Mouse (Mus musculus): ENCODE measurements around the gene Lin28b. TPM values are rescaled to one million over a fixed set of nuclear protein-coding genes. Genes with fewer than 3 reads are reported as not detected.

The Lin28b gene
- polyA plus RNA-seq, 1 experiment from 2014 or later, result 9.1 TPM

GRCm38 (mm10) chr10:45472431-45473142 lies 13.6 kb downstream of the Lin28b start:
- no peak for ATAC-seq (ENCODE audit: low FRiP score)
- Histone ChIP-seq H3K27me3 (ENCODE audit: control insufficient read depth, insufficient read depth, low read length) (peaks cover 19% of the 10 kb centered on the region), H3K27ac (no peak overlapping the region), H3K4me2 (replicated peaks) (no peak overlapping the region; the same call in 1 of the 2 replicates), H3K9ac (no peak overlapping the region), H3K4me3 (replicated peaks; ENCODE audit: low read length) (no peak overlapping the region), H3K9me3 (ENCODE audit: control insufficient read depth, low read length) (no peaks in the 10 kb centered on the region), H3K36me3 (replicated peaks; ENCODE audit: control insufficient read depth, insufficient read depth) (no peaks in the 10 kb centered on the region), H3K4me1 (replicated peaks; ENCODE audit: control insufficient read depth, insufficient read depth, low read length) (peaks cover 27% of the 10 kb centered on the region; the same call in 1 of the 2 replicates)
- DNase-seq (ENCODE audit: low spot score), result no peak
- WGBS, result 17% methylated on average over 6 of the region's 6 CpGs

- Histone ChIP-seq H3K36me3 (replicated peaks; ENCODE audit: control insufficient read depth, insufficient read depth) (no peaks in the 10 kb centered on the region), H3K27me3 (ENCODE audit: control insufficient read depth, insufficient read depth, low read length) (peaks cover 19% of the 10 kb centered on the region), H3K4me1 (replicated peaks; ENCODE audit: control insufficient read depth, insufficient read depth, low read length) (peaks cover 27% of the 10 kb centered on the region; the same call in 1 of the 2 replicates), H3K9ac (no peak overlapping the region), H3K4me3 (replicated peaks; ENCODE audit: low read length) (no peak overlapping the region), H3K27ac (no peak overlapping the region), H3K4me2 (replicated peaks) (peak overlapping the region; percentile 59), H3K9me3 (ENCODE audit: control insufficient read depth, low read length) (no peaks in the 10 kb centered on the region)
- ATAC-seq (ENCODE audit: low FRiP score) (no peak), DNase-seq (ENCODE audit: low spot score) (no peak)
- 24% methylated on average over 3 of the region's 3 CpGs for WGBS
Observed at GRCm38 (mm10) chr10:45471321-45471720, 14.9 kb downstream of the Lin28b start.

GRCm38 (mm10) chr10:45470079-45470739 lies 16.0 kb downstream of the Lin28b start:
- ATAC-seq (ENCODE audit: low FRiP score) (peak; percentile 69), DNase-seq (ENCODE audit: low spot score) (peak; percentile 46)
- Histone ChIP-seq H3K4me2 (replicated peaks) (peak overlapping the region; percentile 59), H3K4me3 (replicated peaks; ENCODE audit: low read length) (peak overlapping the region; percentile 37), H3K27ac (peak overlapping the region; percentile 12), H3K9ac (peak overlapping the region; percentile 45), H3K27me3 (ENCODE audit: control insufficient read depth, insufficient read depth, low read length) (peaks cover 19% of the 10 kb centered on the region), H3K36me3 (replicated peaks; ENCODE audit: control insufficient read depth, insufficient read depth) (no peaks in the 10 kb centered on the region), H3K4me1 (replicated peaks; ENCODE audit: control insufficient read depth, insufficient read depth, low read length) (peaks cover 27% of the 10 kb centered on the region; the same call in 1 of the 2 replicates), H3K9me3 (ENCODE audit: control insufficient read depth, low read length) (no peaks in the 10 kb centered on the region)
- 2% methylated on average over 13 of the region's 13 CpGs for WGBS

GRCm38 (mm10) chr10:45469027-45469996 lies 16.9 kb downstream of the Lin28b start:
- Histone ChIP-seq H3K4me2 (replicated peaks) (peak overlapping the region; percentile 59), H3K9ac (peak overlapping the region; percentile 45), H3K4me1 (replicated peaks; ENCODE audit: control insufficient read depth, insufficient read depth, low read length) (peaks cover 27% of the 10 kb centered on the region; the same call in 1 of the 2 replicates), H3K4me3 (replicated peaks; ENCODE audit: low read length) (peak overlapping the region; percentile 37), H3K27me3 (ENCODE audit: control insufficient read depth, insufficient read depth, low read length) (peaks cover 14% of the 10 kb centered on the region), H3K9me3 (ENCODE audit: control insufficient read depth, low read length) (no peaks in the 10 kb centered on the region), H3K27ac (peak overlapping the region; percentile 52), H3K36me3 (replicated peaks; ENCODE audit: control insufficient read depth, insufficient read depth) (no peaks in the 10 kb centered on the region)
- ATAC-seq (ENCODE audit: low FRiP score), result peak; percentile 52; the same call in 1 of the 2 replicates
- 3% methylated on average over 21 of the region's 21 CpGs for WGBS
- DNase-seq (ENCODE audit: low spot score), result peak; percentile 56

- H3K4me2 ChIP-seq (replicated peaks), result peak overlapping the region; percentile 59
Observed at GRCm38 (mm10) chr10:45468180-45468915, 17.8 kb downstream of the Lin28b start.

GRCm38 (mm10) chr10:45458637-45459036 lies 27.6 kb downstream of the Lin28b start:
- no peak overlapping the region for H3K4me3 ChIP-seq (replicated peaks; ENCODE audit: low read length)
- H3K27ac ChIP-seq, result no peak overlapping the region
- no peaks in the 10 kb centered on the region for H3K4me1 ChIP-seq (replicated peaks; ENCODE audit: control insufficient read depth, insufficient read depth, low read length)
- no peaks in the 10 kb centered on the region for H3K27me3 ChIP-seq (ENCODE audit: control insufficient read depth, insufficient read depth, low read length)
- DNase-seq (ENCODE audit: low spot score), result no peak
- WGBS, result 45% methylated on average over 2 of the region's 2 CpGs
- H3K36me3 ChIP-seq (replicated peaks; ENCODE audit: control insufficient read depth, insufficient read depth), result no peaks in the 10 kb centered on the region
- no peak overlapping the region for H3K9ac ChIP-seq
- no peak overlapping the region for H3K4me2 ChIP-seq (replicated peaks)
- H3K9me3 ChIP-seq (ENCODE audit: control insufficient read depth, low read length), result no peaks in the 10 kb centered on the region
- no peak for ATAC-seq (ENCODE audit: low FRiP score)

More at GRCm38 (mm10) chr10:45468180-45468915, 17.8 kb downstream of the Lin28b start:
- no peak for ATAC-seq (ENCODE audit: low FRiP score)
- H3K4me3 ChIP-seq (replicated peaks; ENCODE audit: low read length), result peak overlapping the region; percentile 37
- peak overlapping the region; percentile 16 for H3K9ac ChIP-seq
- no peak overlapping the region for H3K27ac ChIP-seq
- no peak for DNase-seq (ENCODE audit: low spot score)
- H3K9me3 ChIP-seq (ENCODE audit: control insufficient read depth, low read length), result no peaks in the 10 kb centered on the region
- WGBS, result 37% methylated on average over 4 of the region's 4 CpGs
- H3K27me3 ChIP-seq (ENCODE audit: control insufficient read depth, insufficient read depth, low read length), result peaks cover 13% of the 10 kb centered on the region
- no peaks in the 10 kb centered on the region for H3K36me3 ChIP-seq (replicated peaks; ENCODE audit: control insufficient read depth, insufficient read depth)
- peaks cover 24% of the 10 kb centered on the region; the same call in 1 of the 2 replicates for H3K4me1 ChIP-seq (replicated peaks; ENCODE audit: control insufficient read depth, insufficient read depth, low read length)

GRCm38 (mm10) chr10:45458074-45458473 lies 28.1 kb downstream of the Lin28b start:
- no peak for ATAC-seq (ENCODE audit: low FRiP score)

GRCm38 (mm10) chr10:45446625-45447024 lies 39.6 kb downstream of the Lin28b start:
- H3K27me3 ChIP-seq (ENCODE audit: control insufficient read depth, insufficient read depth, low read length), result no peaks in the 10 kb centered on the region
- H3K4me3 ChIP-seq (replicated peaks; ENCODE audit: low read length), result peak overlapping the region; percentile 21
- DNase-seq (ENCODE audit: low spot score) (no peak), ATAC-seq (ENCODE audit: low FRiP score) (no peak)
- peak overlapping the region; percentile 50 for H3K4me2 ChIP-seq (replicated peaks)
- H3K27ac ChIP-seq, result peak overlapping the region; percentile 89
- H3K4me1 ChIP-seq (replicated peaks; ENCODE audit: control insufficient read depth, insufficient read depth, low read length), result 0 out of 2 replicates have a peak, but pooled peaks cover 11% of the 10 kb centered on the region
- H3K9ac ChIP-seq, result peak overlapping the region; percentile 59
- H3K36me3 ChIP-seq (replicated peaks; ENCODE audit: control insufficient read depth, insufficient read depth), result no peaks in the 10 kb centered on the region
- H3K9me3 ChIP-seq (ENCODE audit: control insufficient read depth, low read length), result no peaks in the 10 kb centered on the region

More at GRCm38 (mm10) chr10:45458074-45458473, 28.1 kb downstream of the Lin28b start:
- H3K4me1 ChIP-seq (replicated peaks; ENCODE audit: control insufficient read depth, insufficient read depth, low read length), result no peaks in the 10 kb centered on the region
- H3K27me3 ChIP-seq (ENCODE audit: control insufficient read depth, insufficient read depth, low read length), result no peaks in the 10 kb centered on the region
- H3K9ac ChIP-seq, result no peak overlapping the region
- H3K27ac ChIP-seq, result no peak overlapping the region
- H3K9me3 ChIP-seq (ENCODE audit: control insufficient read depth, low read length), result no peaks in the 10 kb centered on the region
- H3K36me3 ChIP-seq (replicated peaks; ENCODE audit: control insufficient read depth, insufficient read depth), result no peaks in the 10 kb centered on the region
- no peak for DNase-seq (ENCODE audit: low spot score)
- H3K4me2 ChIP-seq (replicated peaks), result no peak overlapping the region
- 19% methylated on average over 2 of the region's 2 CpGs for WGBS
- no peak overlapping the region for H3K4me3 ChIP-seq (replicated peaks; ENCODE audit: low read length)

Data from hindbrain, embryonic 14.5 days (tissue).